Mouse (Mus musculus): Measurements from ENCODE around the gene Pdzd3. TPM values are rescaled to one million over a fixed set of nuclear protein-coding genes. Genes with fewer than 3 reads are reported as not detected.

Pdzd3 gene
- polyA plus RNA-seq, 1 experiment: 0.21 TPM

- no peak for DNase-seq (ENCODE audit: low spot score)
Measured at GRCm38 (mm10) chr9:44199580-44199979, 51.7 kb downstream of the Pdzd3 start.

- no peak for DNase-seq (ENCODE audit: low spot score)
Measured at GRCm38 (mm10) chr9:44199166-44199565, 52.1 kb downstream of the Pdzd3 start.

Other genes with a start within 250 kb of the Pdzd3 start
- 93.6 and 128 TPM in 2 replicates for gene Thy1, start 208.1 kb downstream of the Pdzd3 start, polyA plus RNA-seq (2012; rRNA removed)
- 5.8 and 12.5 TPM in 2 replicates for gene Usp2, start 184.4 kb downstream of the Pdzd3 start, polyA plus RNA-seq (2012; rRNA removed)
- gene Mfrp, start 149.7 kb downstream of the Pdzd3 start, polyA plus RNA-seq (2012; rRNA removed): 0.13 and 0.21 TPM in 2 replicates
- 27.2 and 31.4 TPM in 2 replicates for gene C1qtnf5, start 144.2 kb downstream of the Pdzd3 start, polyA plus RNA-seq (2012; rRNA removed)
- gene Gm49380, start 138.0 kb downstream of the Pdzd3 start, polyA plus RNA-seq (2012; rRNA removed): 0.27 and 0.36 TPM in 2 replicates
- 14.5 and 20.5 TPM in 2 replicates for gene Rnf26, start 138.0 kb downstream of the Pdzd3 start, polyA plus RNA-seq (2012; rRNA removed)
- gene Mcam, start 117.0 kb downstream of the Pdzd3 start, polyA plus RNA-seq (2012; rRNA removed): 182 and 219 TPM in 2 replicates
- 14.9 and 16.0 TPM in 2 replicates for gene Cbl, start 17.4 kb downstream of the Pdzd3 start, polyA plus RNA-seq (2012; rRNA removed)
- not detected in 2 replicates for gene Ccdc153, start 10.8 kb downstream of the Pdzd3 start, polyA plus RNA-seq (2012; rRNA removed)
- 9.6 and 13.0 TPM in 2 replicates for gene Nlrx1, start 17.1 kb upstream of the Pdzd3 start, polyA plus RNA-seq (2012; rRNA removed)
- gene Abcg4, start 37.1 kb upstream of the Pdzd3 start, polyA plus RNA-seq (2012; rRNA removed): 7.6 and 8.9 TPM in 2 replicates
- gene Hinfp, start 54.2 kb upstream of the Pdzd3 start, polyA plus RNA-seq (2012; rRNA removed): 20.2 and 22.7 TPM in 2 replicates
- gene C2cd2l, start 68.8 kb upstream of the Pdzd3 start, polyA plus RNA-seq (2012; rRNA removed): 30.5 and 31.4 TPM in 2 replicates
- gene Dpagt1, start 74.5 kb upstream of the Pdzd3 start, polyA plus RNA-seq (2012; rRNA removed): 24.7 and 25.8 TPM in 2 replicates
- 19.8 and 22.1 TPM in 2 replicates for gene H2afx, start 83.2 kb upstream of the Pdzd3 start, polyA plus RNA-seq (2012; rRNA removed)
- 34.4 and 40.7 TPM in 2 replicates for gene Hmbs, start 92.8 kb upstream of the Pdzd3 start, polyA plus RNA-seq (2012; rRNA removed)
- 22.0 and 26.8 TPM in 2 replicates for gene Vps11, start 110.2 kb upstream of the Pdzd3 start, polyA plus RNA-seq (2012; rRNA removed)
- 34.4 and 35.3 TPM in 2 replicates for gene Hyou1, start 128.0 kb upstream of the Pdzd3 start, polyA plus RNA-seq (2012; rRNA removed)
- 20.0 and 22.2 TPM in 2 replicates for gene Slc37a4, start 145.4 kb upstream of the Pdzd3 start, polyA plus RNA-seq (2012; rRNA removed)
- 1,336 and 1,393 TPM in 2 replicates for gene Rps25, start 155.7 kb upstream of the Pdzd3 start, polyA plus RNA-seq (2012; rRNA removed)
- 55.6 and 68.6 TPM in 2 replicates for gene Trappc4, start 156.1 kb upstream of the Pdzd3 start, polyA plus RNA-seq (2012; rRNA removed)
- 33.7 and 47.1 TPM in 2 replicates for gene Ccdc84, start 167.1 kb upstream of the Pdzd3 start, polyA plus RNA-seq (2012; rRNA removed)
- gene Foxr1, start 189.7 kb upstream of the Pdzd3 start, polyA plus RNA-seq (2012; rRNA removed): 0.28 and 0.63 TPM in 2 replicates
- 788 and 1,023 TPM in 2 replicates for gene Upk2, start 203.5 kb upstream of the Pdzd3 start, polyA plus RNA-seq (2012; rRNA removed)
- gene Bcl9l, start 231.4 kb upstream of the Pdzd3 start, polyA plus RNA-seq (2012; rRNA removed): 11.1 and 29.7 TPM in 2 replicates

Data from urinary bladder, adult 2 months (tissue).